Mouse (Mus musculus) heart, postnatal 25 days (tissue): ENCODE results near the gene Zfp667. TPM values are rescaled to one million over a fixed set of nuclear protein-coding genes. Genes with fewer than 3 reads are reported as not detected.
A peak's percentile ranks its signal among the peaks of the same experiment; 100 is the strongest.
"Not testable (repeated sequence)": the region's sequence is repeated elsewhere in the genome, so short reads cannot be mapped to it uniquely, and the experiment has no call there.

Experiments used
- DNase-seq: peaks from one replicate; pipeline ENCODE4 v3.0.0; 2022; ENCODE audit warnings: low spot score
- intact Hi-C: fragments of 180-260 bp; cut with DNase I; formaldehyde crosslinking; loops from one replicate; pipeline ENCODE4 v1.15.1; 2025
- total RNA-seq, 2 experiments: library from RNA; stranded (reverse); gene quantifications; 2 replicates each; pipeline ENCODE4 v1.2.3; 2021

Zfp667 gene
- total RNA-seq, 2 experiments from 2014 or later: 2.8 to 3.5 TPM

DNA sequence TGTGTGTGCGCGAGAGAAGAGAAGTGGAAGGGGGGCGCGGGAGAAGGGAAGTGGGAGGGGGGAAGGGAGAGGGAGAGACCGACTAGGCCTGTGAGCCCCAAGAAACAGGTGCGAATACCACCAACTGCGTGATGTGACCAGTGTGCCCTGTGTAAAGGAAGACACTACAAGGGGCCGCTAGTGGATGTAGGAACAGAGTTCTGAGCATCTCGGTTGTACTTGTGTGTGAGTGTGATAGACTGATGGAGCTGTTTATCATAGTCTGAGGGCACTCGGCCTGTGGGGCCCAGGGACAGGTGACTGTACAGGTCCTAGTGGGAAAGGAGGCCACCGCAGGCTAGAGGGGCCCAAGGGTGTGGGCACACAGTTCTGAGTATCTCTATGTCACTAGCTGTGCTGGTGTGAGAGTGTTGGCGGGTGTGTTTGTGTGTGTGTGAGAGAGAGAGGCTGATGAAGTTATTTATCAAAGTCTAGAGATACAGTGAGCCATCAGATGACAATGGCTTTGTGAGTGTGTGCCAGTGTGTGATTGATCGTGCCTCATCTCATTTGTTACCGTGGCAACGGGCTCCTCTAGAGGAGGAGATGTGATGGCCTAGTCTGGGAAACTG, 647 bp downstream of the Zfp667 start:
- no peak for DNase-seq
- intact Hi-C loops: loop anchor here (2.0 to 10.0 kb wide), 7 partner anchors 46 to 1008 kb away; partner anchors contain the start of genes Gm20715, Zfp28 and Zfp954

DNA sequence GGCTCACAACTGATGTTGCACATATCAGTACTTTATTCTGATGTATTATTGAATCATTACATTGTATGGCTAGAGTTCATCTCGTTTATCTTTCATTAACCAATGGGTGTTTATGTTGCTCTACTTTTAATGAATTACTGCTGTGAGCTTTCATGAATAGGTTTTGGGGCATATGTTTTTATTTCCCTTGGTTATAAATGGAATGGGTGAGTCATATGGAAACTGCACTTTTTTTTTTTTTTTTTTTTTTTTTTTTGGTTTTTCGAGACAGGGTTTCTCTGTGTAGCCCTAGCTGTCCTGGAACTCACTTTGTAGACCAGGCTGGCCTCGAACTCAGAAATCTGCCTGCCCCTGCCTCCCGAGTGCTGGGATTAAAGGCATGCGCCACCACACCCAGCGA, 4.7 kb downstream of the Zfp667 start:
- intact Hi-C loops, DNase-seq: not testable (repeated sequence)

DNA sequence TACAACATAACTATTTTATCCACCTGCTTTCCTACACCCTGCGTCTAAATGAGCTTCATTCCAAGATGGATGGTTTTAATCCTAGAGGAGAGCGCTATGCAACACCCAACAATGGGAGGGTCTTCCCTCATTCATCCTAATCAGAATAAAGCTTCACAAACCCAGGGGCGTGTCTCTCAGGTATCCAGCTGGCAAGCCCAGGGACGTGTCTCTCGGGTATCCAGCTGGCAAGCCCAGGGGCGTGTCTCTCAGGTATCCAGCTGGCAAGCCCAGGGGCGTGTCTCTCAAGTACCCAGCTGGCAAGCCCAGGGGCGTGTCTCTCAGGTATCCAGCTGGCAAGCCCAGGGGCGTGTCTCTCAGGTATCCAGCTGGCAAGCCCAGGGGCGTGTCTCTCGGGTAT, 14.4 kb downstream of the Zfp667 start:
- DNase-seq, intact Hi-C loops: not testable (repeated sequence)

DNA sequence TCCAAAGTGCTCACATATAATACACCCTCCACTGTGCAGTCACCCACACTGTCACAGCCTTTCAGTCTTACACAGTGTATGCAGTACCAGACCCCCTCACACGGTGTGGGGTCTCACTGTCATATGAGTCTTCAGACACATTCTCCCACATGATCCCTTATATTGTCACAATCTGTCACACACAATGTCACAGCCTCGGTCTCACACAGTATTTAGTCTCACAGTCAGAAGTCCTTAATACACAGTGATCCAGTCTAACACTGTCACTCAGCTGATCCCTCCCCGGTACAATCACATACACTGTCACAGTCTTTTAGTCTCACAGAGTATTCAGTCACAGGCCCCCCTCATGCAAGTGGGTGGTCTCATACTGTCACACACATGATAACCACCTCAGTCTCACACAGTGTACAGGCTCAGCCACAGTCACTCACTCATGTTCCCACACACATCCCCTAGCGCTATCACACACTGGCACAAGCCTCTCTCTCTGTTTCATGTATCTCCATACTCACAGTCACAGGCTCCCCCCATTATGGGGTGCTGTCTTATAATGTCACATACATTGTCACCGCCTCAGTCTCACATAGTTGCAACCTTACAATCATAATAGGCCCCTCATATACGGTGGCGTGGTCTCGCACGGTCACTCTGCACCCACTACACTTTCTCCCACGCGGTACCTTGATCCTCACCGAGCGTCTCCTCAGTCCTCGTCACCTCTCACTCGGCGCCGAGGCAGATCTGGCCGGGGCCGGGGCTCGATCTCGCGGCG, 44.3 kb downstream of the Zfp667 start:
- no peak for DNase-seq
- intact Hi-C loops: no loop called here

DNA sequence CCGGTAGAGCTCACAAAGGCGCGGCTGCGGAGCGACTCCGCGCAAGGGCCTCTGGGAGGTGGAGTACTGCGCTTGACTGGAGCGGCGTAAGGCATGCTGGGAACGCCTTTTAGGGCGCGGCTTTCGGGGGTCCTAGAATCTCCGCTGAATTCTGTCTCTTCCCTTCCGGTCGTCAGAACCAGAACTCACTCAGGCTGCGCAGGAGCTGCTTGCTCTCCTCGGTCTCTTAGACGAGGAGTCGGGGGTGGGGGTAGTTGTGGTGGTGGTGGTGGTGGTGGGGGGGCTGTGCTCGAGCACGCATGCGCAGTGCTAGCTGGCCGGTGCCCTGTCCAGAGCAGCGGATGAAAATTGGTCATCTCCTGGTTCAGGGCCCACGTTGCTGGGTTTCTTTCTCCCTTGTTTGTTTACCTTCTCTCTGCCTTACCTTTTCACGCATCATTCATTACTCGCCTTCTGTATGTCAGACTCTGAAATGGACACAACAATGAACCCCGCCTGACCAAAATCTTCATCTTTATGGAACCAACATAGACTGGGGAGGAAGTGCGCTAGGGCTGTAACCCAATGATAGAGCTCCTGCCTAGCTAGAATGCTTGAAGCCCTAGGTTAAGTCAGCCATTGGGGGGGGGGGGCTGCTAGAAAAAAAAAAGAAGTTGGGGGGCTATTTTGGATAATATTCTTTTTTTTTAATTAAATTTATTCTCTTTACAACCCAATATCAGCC, 45.0 kb downstream of the Zfp667 start, which contains the start of gene Zfp583:
Gene Zfp583 (minus strand): TSS at position 53 of the 724 bp plus-strand sequence.
- intact Hi-C loops: no loop called here
- DNase-seq: peak; percentile 65

DNA sequence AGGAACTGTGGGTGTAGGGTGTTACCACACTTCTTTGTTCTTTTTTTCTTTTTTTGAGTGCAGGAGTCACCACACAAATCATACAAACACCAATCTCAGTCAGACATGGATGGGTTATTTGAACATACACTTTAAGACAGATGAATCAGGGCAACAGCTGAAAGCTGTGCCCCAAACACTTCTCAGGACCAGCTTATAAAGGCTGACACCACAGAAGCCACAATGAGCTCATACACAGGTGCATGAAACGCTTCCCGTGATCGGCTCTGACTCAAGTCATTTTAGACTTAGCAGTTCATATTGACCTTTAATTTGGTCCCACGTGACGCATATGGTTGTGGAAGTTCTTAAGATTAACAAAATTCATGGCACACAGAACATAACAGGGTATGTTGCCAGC, 53.5 kb downstream of the Zfp667 start:
- intact Hi-C loops: no loop called here
- DNase-seq: no peak

DNA sequence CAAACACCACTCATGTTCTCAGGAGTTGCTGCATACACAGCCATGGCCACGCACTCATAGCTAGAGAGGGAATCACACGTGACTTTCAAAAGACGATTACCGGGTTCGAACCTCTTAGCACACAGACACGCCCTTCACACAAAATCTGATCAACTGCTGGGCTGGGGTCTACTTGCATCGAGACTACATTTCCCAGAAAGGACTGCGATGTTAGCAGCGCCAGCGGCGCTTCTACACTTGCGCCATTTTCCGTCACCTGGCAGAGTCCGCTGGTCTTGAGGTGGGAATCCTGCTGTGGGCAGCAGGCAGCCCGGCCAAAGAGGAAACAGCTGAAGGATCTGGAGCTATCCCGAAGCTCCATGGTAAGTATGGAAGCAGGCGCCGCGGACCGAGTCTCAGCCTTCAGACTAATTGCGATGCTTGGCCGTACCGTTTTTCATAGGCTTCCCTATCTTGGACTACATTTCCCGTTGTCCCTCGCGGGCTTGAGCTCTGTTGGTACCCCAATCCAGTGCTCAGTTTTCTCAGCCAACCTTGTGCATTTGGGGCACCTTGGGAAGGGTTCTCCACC, 57.2 kb downstream of the Zfp667 start, which contains the start of gene Gm3854:
Gene Gm3854 (plus strand): TSS at position 259 of the 571 bp plus-strand sequence.
- intact Hi-C loops: no loop called here
- peak; percentile 10 for DNase-seq

DNA sequence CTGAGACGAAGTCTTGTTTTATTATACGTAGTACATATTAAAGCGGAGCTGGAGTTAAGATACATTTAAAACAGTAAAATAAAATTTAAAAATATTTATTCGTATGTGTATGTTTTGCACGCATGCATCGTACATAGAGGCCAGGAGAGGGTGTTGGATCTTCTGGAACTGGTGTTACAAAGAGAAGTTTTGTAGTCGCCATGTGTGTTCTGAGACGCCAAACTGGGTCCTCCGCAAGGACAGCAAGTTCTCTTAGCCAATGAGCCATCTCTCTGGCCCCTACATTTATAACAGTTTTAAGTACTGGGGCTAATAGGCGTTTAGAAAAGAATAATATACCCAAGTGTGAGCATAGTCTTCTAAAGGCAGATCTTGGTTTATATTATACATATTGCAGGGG, 57.7 kb downstream of the Zfp667 start:
- no peak for DNase-seq
- intact Hi-C loops: no loop called here

Other genes with a start within 250 kb of the Zfp667 start
- not detected for gene Nlrp4c, start 241.4 kb upstream of the Zfp667 start, total RNA-seq
- 10 to 100 TPM; 29.8 to 33.1 TPM for gene Zfp787, start 130.6 kb upstream of the Zfp667 start, total RNA-seq
- 10 to 100 TPM; 10.2 to 16.8 TPM for gene Zfp444, start 114.4 kb upstream of the Zfp667 start, total RNA-seq
- gene Galp, start 89.5 kb upstream of the Zfp667 start, total RNA-seq: not detected
- not detected for gene Zscan5b, start 64.3 kb upstream of the Zfp667 start, total RNA-seq
- not detected for gene Epp13, start 33.9 kb upstream of the Zfp667 start, total RNA-seq
- 1 to 10 TPM in 1 of 2 experiments, under 1 TPM in 1; 0.88 to 1.9 TPM for gene Zfp583, start 44.7 kb downstream of the Zfp667 start, total RNA-seq
- gene Gm3854, start 57.2 kb downstream of the Zfp667 start, total RNA-seq: under 1 TPM; 0.48 to 0.52 TPM
- gene Zfp78, start 76.7 kb downstream of the Zfp667 start, total RNA-seq: 1 to 10 TPM; 2.7 to 3.3 TPM
- 1 to 10 TPM; 2.5 to 2.6 TPM for gene Zfp28, start 96.7 kb downstream of the Zfp667 start, total RNA-seq
- gene Smim17, start 112.1 kb downstream of the Zfp667 start, total RNA-seq: not detected
- not detected for gene Gm20715, start 123.7 kb downstream of the Zfp667 start, total RNA-seq
- not detected for gene Olfr1344, start 152.1 kb downstream of the Zfp667 start, total RNA-seq
- gene Olfr1336, start 169.6 kb downstream of the Zfp667 start, total RNA-seq: not detected
- not detected for gene Olfr1346, start 180.5 kb downstream of the Zfp667 start, total RNA-seq
- not detected for gene Olfr5, start 200.4 kb downstream of the Zfp667 start, total RNA-seq
- not detected for gene Olfr1347, start 213.2 kb downstream of the Zfp667 start, total RNA-seq
- not detected for gene Olfr1348, start 222.2 kb downstream of the Zfp667 start, total RNA-seq
- gene Olfr1349, start 236.4 kb downstream of the Zfp667 start, total RNA-seq: not detected